ENCODE assay signal across 20 mouse cellular contexts in genomic region chr6:146653197-146653596, GRCm38 (mm10). TPM values are rescaled to one million over a fixed set of nuclear protein-coding genes. Genes with fewer than 3 reads are reported as not detected.
DNase-seq lines count a peak whose midpoint lies in the region; ATAC-seq and TF ChIP-seq lines count a peak whose summit lies in the region.
"Had no signal": no experiment of that assay in that cellular context is flagged by ENCODE, and none has a peak within 500 bp of the region (broad histone marks: within the 10 kb centered on the region; RNA-seq: fewer than 3 reads in every experiment).

No protein-coding gene starts in this region.

- peak; percentile 22 for DNase-seq in embryonic facial prominence, embryonic 14.5 days (ENCODE audit: low spot score)
- no peak for DNase-seq in embryonic facial prominence, embryonic 10.5 days (ENCODE audit: low spot score)
- DNase-seq in heart, postnatal 10 days, result no peak
- DNase-seq in lung, embryonic 14.5 days, result peak; percentile 18
- no peak for DNase-seq in lung, postnatal 36 days
- no peak for DNase-seq in left cerebral cortex, postnatal 4 days
- DNase-seq: adrenal gland, postnatal 25 days; cerebellum, adult 18-20 months; gastrocnemius, postnatal 25 days; kidney, adult 8-10 months; kidney, postnatal 10 days; lung, postnatal 4 days; midbrain, embryonic 14.5 days; thymus, postnatal 4 days had no signal

- H3K27me3 ChIP-seq in embryonic facial prominence, embryonic 14.5 days (replicated peaks; ENCODE audit: control insufficient read depth, insufficient read depth, low read length), result no peaks in the 10 kb centered on the region
- no peaks in the 10 kb centered on the region for H3K27me3 ChIP-seq in embryonic facial prominence, embryonic 10.5 days (replicated peaks; ENCODE audit: low read depth, poor library complexity, severe bottlenecking)
- no peaks in the 10 kb centered on the region for H3K27me3 ChIP-seq in heart, embryonic 14.5 days (ENCODE audit: control insufficient read depth, insufficient read depth, low read length)
- H3K27me3 ChIP-seq in lung, embryonic 14.5 days (ENCODE audit: insufficient read depth, low read length), result no peaks in the 10 kb centered on the region
- H3K27me3 ChIP-seq: embryonic facial prominence, embryonic 15.5 days; forebrain, embryonic 15.5 days; intestine, embryonic 15.5 days; liver, embryonic 15.5 days had no signal

- no peaks in the 10 kb centered on the region for H3K9me3 ChIP-seq in embryonic facial prominence, embryonic 14.5 days (ENCODE audit: control insufficient read depth, low read length)
- H3K9me3 ChIP-seq in embryonic facial prominence, embryonic 10.5 days, result no peaks in the 10 kb centered on the region
- no peaks in the 10 kb centered on the region for H3K9me3 ChIP-seq in heart, embryonic 14.5 days (ENCODE audit: control insufficient read depth, low read length)
- no peaks in the 10 kb centered on the region for H3K9me3 ChIP-seq in lung, embryonic 14.5 days (ENCODE audit: low read depth, low read length)
- H3K9me3 ChIP-seq: embryonic facial prominence, embryonic 15.5 days; forebrain, embryonic 15.5 days; intestine, embryonic 15.5 days; liver, embryonic 15.5 days had no signal

- no peak overlapping the region for H3K4me3 ChIP-seq in embryonic facial prominence, embryonic 14.5 days (ENCODE audit: low read depth, low read length)
- H3K4me3 ChIP-seq in embryonic facial prominence, embryonic 10.5 days, result no peak overlapping the region
- H3K4me3 ChIP-seq in heart, embryonic 14.5 days (ENCODE audit: control insufficient read depth in 1 of 2, insufficient read depth in 1 of 2, low read depth in 1 of 2, low read length in 2 of 2), result no peak overlapping the region
- H3K4me3 ChIP-seq in lung, embryonic 14.5 days (ENCODE audit: low read depth, low read length), result no peak overlapping the region
- H3K4me3 ChIP-seq: embryonic facial prominence, embryonic 15.5 days; forebrain, embryonic 15.5 days; intestine, embryonic 15.5 days; liver, embryonic 15.5 days had no signal

- H3K9ac ChIP-seq in embryonic facial prominence, embryonic 14.5 days (ENCODE audit: low read depth, low read length), result no peak overlapping the region
- H3K9ac ChIP-seq in heart, embryonic 14.5 days (ENCODE audit: low read length), result no peak overlapping the region
- H3K9ac ChIP-seq in lung, embryonic 14.5 days, result no peak overlapping the region
- H3K9ac ChIP-seq: embryonic facial prominence, embryonic 15.5 days; forebrain, embryonic 15.5 days; intestine, embryonic 15.5 days; liver, embryonic 15.5 days had no signal

- no peak overlapping the region for H3K4me2 ChIP-seq in embryonic facial prominence, embryonic 14.5 days (ENCODE audit: low read depth, low read length)
- H3K4me2 ChIP-seq in heart, embryonic 14.5 days (ENCODE audit: low read length), result 0 out of 2 replicates have a peak overlapping the region, but pooled peaks have one; percentile 9
- H3K4me2 ChIP-seq in lung, embryonic 14.5 days, result no peak overlapping the region
- H3K4me2 ChIP-seq: embryonic facial prominence, embryonic 15.5 days; forebrain, embryonic 15.5 days; intestine, embryonic 15.5 days; liver, embryonic 15.5 days had no signal

- H3K4me1 ChIP-seq in embryonic facial prominence, embryonic 14.5 days (ENCODE audit: control insufficient read depth, insufficient read depth, low read length), result no peaks in the 10 kb centered on the region
- H3K4me1 ChIP-seq in embryonic facial prominence, embryonic 10.5 days, result no peaks in the 10 kb centered on the region
- H3K4me1 ChIP-seq in heart, embryonic 14.5 days (ENCODE audit: control insufficient read depth in 2 of 2, insufficient read depth in 2 of 2, low read length in 2 of 2), result peaks cover 0 to 8% of the 10 kb centered on the region in 2 experiments; a peak in 1 of 4 replicates
- H3K4me1 ChIP-seq in lung, embryonic 14.5 days (ENCODE audit: insufficient read depth), result no peaks in the 10 kb centered on the region
- H3K4me1 ChIP-seq: embryonic facial prominence, embryonic 15.5 days; forebrain, embryonic 15.5 days; intestine, embryonic 15.5 days; liver, embryonic 15.5 days had no signal

- no peak overlapping the region for H3K27ac ChIP-seq in embryonic facial prominence, embryonic 14.5 days (replicated peaks; ENCODE audit: low read depth, low read length)
- no peak overlapping the region for H3K27ac ChIP-seq in embryonic facial prominence, embryonic 10.5 days (replicated peaks)
- no peak overlapping the region for H3K27ac ChIP-seq in heart, embryonic 14.5 days (replicated peaks in 1 of 2; ENCODE audit: control insufficient read depth in 1 of 2, insufficient read depth in 1 of 2, low read depth in 2 of 2, low read length in 2 of 2)
- H3K27ac ChIP-seq in lung, embryonic 14.5 days (ENCODE audit: low read depth), result no peak overlapping the region
- H3K27ac ChIP-seq: embryonic facial prominence, embryonic 15.5 days; forebrain, embryonic 15.5 days; intestine, embryonic 15.5 days; liver, embryonic 15.5 days had no signal

- TF ChIP-seq CTCF in lung, embryonic 14.5 days (IDR thresholded peaks at IDR 0.05; ENCODE audit: low read depth), result no peak

- peaks cover 25% of the 10 kb centered on the region for H3K36me3 ChIP-seq in embryonic facial prominence, embryonic 14.5 days (ENCODE audit: control insufficient read depth, insufficient read depth, low read length)
- H3K36me3 ChIP-seq in embryonic facial prominence, embryonic 10.5 days (replicated peaks), result peaks cover 28% of the 10 kb centered on the region
- peaks cover 32% of the 10 kb centered on the region for H3K36me3 ChIP-seq in heart, embryonic 14.5 days (ENCODE audit: control insufficient read depth, insufficient read depth, low read length)
- peaks cover 14% of the 10 kb centered on the region for H3K36me3 ChIP-seq in lung, embryonic 14.5 days (ENCODE audit: insufficient read depth)

- ATAC-seq in embryonic facial prominence, embryonic 14.5 days (ENCODE audit: low read depth), result no peak
- no peak for ATAC-seq in heart, embryonic 14.5 days (ENCODE audit: insufficient number of reproducible peaks, insufficient read depth, low FRiP score, low read depth)
- no peak for ATAC-seq in lung, embryonic 14.5 days (ENCODE audit: insufficient read depth)
- ATAC-seq: forebrain, embryonic 15.5 days; hindbrain, embryonic 16.5 days; intestine, embryonic 15.5 days had no signal

- intact Hi-C loops in heart, postnatal 10 days (cut with DNase I), result no loop called here
- intact Hi-C loops in left cerebral cortex, postnatal 4 days (cut with DNase I), result no loop called here

- 62% methylated on average over 3 of the region's 3 CpGs for WGBS in embryonic facial prominence, embryonic 14.5 days
- WGBS in embryonic facial prominence, embryonic 10.5 days, result 92% methylated on average over 3 of the region's 3 CpGs
- 9% methylated on average over 3 of the region's 3 CpGs for WGBS in heart, embryonic 14.5 days
- 44% methylated on average over 3 of the region's 3 CpGs for WGBS in lung, embryonic 14.5 days

RNA-seq across cellular contexts. Expression of gene Tm7sf3, which starts 10.6 kb away (rescaled TPM):
- polyA plus RNA-seq in embryonic facial prominence, embryonic 14.5 days (2014; fragmentation: Nextera tagmentation; extraction: Ambion mirVana), result 53.1 and 56.7 TPM in 2 replicates
- 26.7 and 27.5 TPM in 2 replicates for polyA plus RNA-seq in embryonic facial prominence, embryonic 10.5 days (2016; fragmentation: Nextera tagmentation; extraction: Ambion mirVana)
- 43.2 and 44.7 TPM in 2 replicates for polyA plus RNA-seq in heart, embryonic 14.5 days (2014; fragmentation: Nextera tagmentation; extraction: Ambion mirVana)
- 10 to 100 TPM; 23.4 to 27.1 TPM for total RNA-seq in heart, postnatal 10 days (2021)
- 28.5 and 28.8 TPM in 2 replicates for polyA plus RNA-seq in lung, embryonic 14.5 days (2014; fragmentation: Nextera tagmentation; extraction: Ambion mirVana)
- total RNA-seq in left cerebral cortex, postnatal 4 days (2021), result 10 to 100 TPM; 30.6 to 32.4 TPM

RNA-seq across cellular contexts. Expression of gene Med21, which starts 10.8 kb away (rescaled TPM):
- polyA plus RNA-seq in embryonic facial prominence, embryonic 14.5 days (2014; fragmentation: Nextera tagmentation; extraction: Ambion mirVana), result 129 and 131 TPM in 2 replicates
- polyA plus RNA-seq in embryonic facial prominence, embryonic 10.5 days (2016; fragmentation: Nextera tagmentation; extraction: Ambion mirVana), result 122 and 127 TPM in 2 replicates
- 153 and 156 TPM in 2 replicates for polyA plus RNA-seq in heart, embryonic 14.5 days (2014; fragmentation: Nextera tagmentation; extraction: Ambion mirVana)
- 10 to 100 TPM; 53.8 to 59.7 TPM for total RNA-seq in heart, postnatal 10 days (2021)
- 138 and 142 TPM in 2 replicates for polyA plus RNA-seq in lung, embryonic 14.5 days (2014; fragmentation: Nextera tagmentation; extraction: Ambion mirVana)
- total RNA-seq in left cerebral cortex, postnatal 4 days (2021), result 10 to 100 TPM; 42.6 to 49.1 TPM

Comparison
In these comparisons a context has a peak if more than half of its experiments do, and no peak if none do; other contexts are left out.
1. DNase-seq: peak in embryonic facial prominence, embryonic 14.5 days (single experiment) and lung, embryonic 14.5 days (single experiment); none in embryonic facial prominence, embryonic 10.5 days (single experiment), heart, postnatal 10 days (0 of 2), lung, postnatal 36 days (single experiment) and left cerebral cortex, postnatal 4 days (single experiment).